Mouse (Mus musculus) gastrocnemius, postnatal 36 days (tissue): ENCODE measurements around the gene Smtn. TPM values are rescaled to one million over a fixed set of nuclear protein-coding genes. Genes with fewer than 3 reads are reported as not detected.

ENCODE experiments used
- DNase-seq, 2 experiments: peaks; one replicate each; pipeline ENCODE4 v3.0.0; 2022
- intact Hi-C: fragments of 180-260 bp; cut with DNase I; formaldehyde crosslinking; loops from one replicate; pipeline ENCODE4 v1.15.1; 2025
- total RNA-seq, 2 experiments: library from RNA; stranded (reverse); gene quantifications; 2 replicates each; pipeline ENCODE4 v1.2.3; 2021

The Smtn gene
- total RNA-seq, 2 experiments from 2014 or later, result 71.9 to 78.7 TPM

GRCm38 (mm10) chr11:3483980-3484642 lies 56.3 kb downstream of the Smtn start:
- no peak for DNase-seq
- intact Hi-C loops, result no loop called here

GRCm38 (mm10) chr11:3475489-3475888 lies 64.9 kb downstream of the Smtn start:
- intact Hi-C loops, result loop anchor here (10.0 kb wide), 3 partner anchors 129 to 309 kb away; no protein-coding TSS in a partner anchor
- DNase-seq, result no peak

- no peak for DNase-seq
Observed at GRCm38 (mm10) chr11:3474480-3475115, 65.8 kb downstream of the Smtn start.

GRCm38 (mm10) chr11:3472484-3472883 lies 67.9 kb downstream of the Smtn start:
- DNase-seq, result peak; percentile 72 to 82
- intact Hi-C loops, result loop anchor here (10.0 kb wide), 3 partner anchors 132 to 312 kb away; no protein-coding TSS in a partner anchor

More at GRCm38 (mm10) chr11:3474480-3475115, 65.8 kb downstream of the Smtn start:
- intact Hi-C loops, result loop anchor here (1.0 to 10.0 kb wide), 4 partner anchors 40 to 310 kb away; partner anchors contain the start of gene Selenom

GRCm38 (mm10) chr11:3471448-3471850 lies 69.0 kb downstream of the Smtn start:
- DNase-seq, result no peak
- intact Hi-C loops, result loop anchor here (2.0 to 10.0 kb wide), 4 partner anchors 61 to 313 kb away; no protein-coding TSS in a partner anchor

Other genes with a start within 250 kb of the Smtn start
- gene Pik3ip1, start 210.2 kb downstream of the Smtn start, total RNA-seq, result 10 to 100 TPM; 21.2 to 25.0 TPM
- gene Limk2, start 131.4 kb downstream of the Smtn start, total RNA-seq, result 10 to 100 TPM in 1 of 2 experiments, 1 to 10 TPM in 1; 9.8 to 11.9 TPM
- 10 to 100 TPM; 15.1 to 16.1 TPM for gene Rnf185, start 88.2 kb downstream of the Smtn start, total RNA-seq
- under 1 TPM in 1 of 2 experiments, not detected in 1; 0.10 TPM for gene Pla2g3, start 52.3 kb downstream of the Smtn start, total RNA-seq
- gene Inpp5j, start 35.8 kb downstream of the Smtn start, total RNA-seq, result 1 to 10 TPM; 3.4 to 4.1 TPM
- 10 to 100 TPM; 13.2 to 14.9 TPM for gene Selenom, start 25.9 kb downstream of the Smtn start, total RNA-seq
- 10 to 100 TPM; 16.0 to 16.7 TPM for gene Morc2a, start 108.6 kb upstream of the Smtn start, total RNA-seq